Mouse (Mus musculus): Measurements from ENCODE around the gene Ddx23. TPM values are rescaled to one million over a fixed set of nuclear protein-coding genes. Genes with fewer than 3 reads are reported as not detected.

The Ddx23 gene
- total RNA-seq, 1 experiment from 2014 or later: 108 TPM

DNA sequence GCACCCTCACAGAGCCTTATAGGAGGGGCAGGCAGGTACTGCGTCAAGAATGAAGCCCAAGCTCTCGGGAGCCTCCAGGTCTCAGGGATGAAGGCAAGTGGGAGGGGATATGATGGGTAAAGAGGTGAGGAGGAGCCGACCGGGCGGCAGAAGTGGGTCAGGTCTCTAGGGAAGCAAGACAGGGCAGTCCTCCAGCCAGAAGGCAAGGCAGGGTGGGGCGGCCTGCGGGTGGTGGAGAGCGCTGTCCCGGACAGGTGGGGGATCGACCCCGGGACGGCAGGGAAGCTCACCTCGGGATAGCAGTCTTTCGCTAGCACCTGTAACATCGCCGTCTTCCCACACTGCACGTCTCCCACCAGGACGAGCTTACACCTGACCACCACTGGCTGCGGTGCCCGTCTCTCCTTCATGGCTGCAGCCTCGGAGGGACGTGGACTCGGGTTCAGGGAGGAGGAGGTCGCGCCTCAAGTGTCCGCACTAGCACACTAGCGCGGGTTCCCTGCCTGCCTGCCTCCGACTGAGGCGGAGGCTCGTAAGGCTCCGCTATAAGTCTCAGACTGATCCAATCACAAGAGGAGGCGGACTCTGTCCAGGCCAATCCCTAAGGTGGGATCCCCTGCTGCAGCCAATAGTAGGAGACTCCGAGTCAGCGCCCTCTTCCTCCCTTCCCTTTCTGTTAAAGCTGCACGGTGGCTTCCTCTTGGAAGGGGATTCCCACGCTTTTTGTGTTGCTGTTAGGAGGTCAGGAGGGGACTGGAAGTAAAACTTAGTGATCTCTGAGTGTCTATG lies 14.4 kb upstream of the Ddx23 start, which contains the start of gene Rnd1:
Gene Rnd1 (minus strand): TSS at position 522 of the 789 bp plus-strand sequence.
- ATAC-seq (replicated peaks in 1 of 2; ENCODE audit: insufficient read depth in 1 of 2, low FRiP score in 2 of 2, low TSS enrichment in 1 of 2, low read depth in 1 of 2, poor library complexity in 2 of 2, severe bottlenecking in 2 of 2): peak; percentile 94 to 96

DNA sequence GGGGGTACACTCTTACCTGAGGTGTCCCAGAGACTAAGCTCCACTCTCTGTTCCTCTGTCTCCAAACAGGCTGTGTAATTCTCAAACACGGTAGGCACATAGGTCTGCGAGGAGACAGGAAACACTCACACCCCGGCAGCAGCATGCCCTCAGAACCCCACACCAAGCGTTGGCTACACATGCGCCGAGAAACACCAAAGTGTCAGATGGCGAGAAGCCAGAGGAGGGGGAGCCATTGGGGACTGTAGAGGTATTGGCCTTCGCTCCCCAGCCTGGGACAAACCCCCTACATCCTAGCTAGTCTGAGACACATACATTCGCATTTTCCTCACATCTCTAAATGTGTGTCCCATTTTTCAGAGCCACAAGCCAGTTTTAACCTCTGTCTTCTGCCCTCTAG lies 13.8 kb upstream of the Ddx23 start:
- no peak for ATAC-seq (replicated peaks in 1 of 2; ENCODE audit: insufficient read depth in 1 of 2, low FRiP score in 2 of 2, low TSS enrichment in 1 of 2, low read depth in 1 of 2, poor library complexity in 2 of 2, severe bottlenecking in 2 of 2)

DNA sequence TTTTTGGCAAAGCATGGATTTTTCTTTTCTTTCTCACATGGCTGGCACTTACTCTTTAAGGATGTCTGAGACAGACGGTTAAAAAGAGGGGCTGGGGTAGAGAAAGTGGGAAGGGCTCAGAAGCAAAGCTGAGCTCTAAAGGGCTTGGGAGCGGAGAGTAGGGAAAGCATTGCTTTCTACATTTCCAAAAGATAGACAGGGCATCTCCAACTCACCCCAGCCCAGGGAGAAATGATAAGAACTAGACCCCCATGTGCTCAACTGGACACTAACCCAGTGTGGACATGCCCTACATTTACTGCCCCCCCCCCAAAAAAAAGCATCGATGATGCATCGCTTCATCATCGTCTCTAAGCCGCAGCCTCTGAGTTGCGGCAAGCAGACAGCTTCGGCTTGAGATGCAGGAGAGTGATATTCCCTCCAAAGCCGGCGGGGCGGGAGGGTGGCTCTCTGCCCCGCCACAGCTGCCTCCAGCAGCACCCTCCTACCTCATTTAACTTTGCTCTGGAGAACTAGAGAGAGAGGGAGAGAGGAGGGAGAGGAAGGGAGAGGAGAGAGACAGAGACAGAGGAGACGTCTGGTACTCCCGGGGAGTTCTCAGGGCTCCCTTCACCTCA lies 13.0 kb upstream of the Ddx23 start:
- no peak for ATAC-seq (replicated peaks in 1 of 2; ENCODE audit: insufficient read depth in 1 of 2, low FRiP score in 2 of 2, low TSS enrichment in 1 of 2, low read depth in 1 of 2, poor library complexity in 2 of 2, severe bottlenecking in 2 of 2)

DNA sequence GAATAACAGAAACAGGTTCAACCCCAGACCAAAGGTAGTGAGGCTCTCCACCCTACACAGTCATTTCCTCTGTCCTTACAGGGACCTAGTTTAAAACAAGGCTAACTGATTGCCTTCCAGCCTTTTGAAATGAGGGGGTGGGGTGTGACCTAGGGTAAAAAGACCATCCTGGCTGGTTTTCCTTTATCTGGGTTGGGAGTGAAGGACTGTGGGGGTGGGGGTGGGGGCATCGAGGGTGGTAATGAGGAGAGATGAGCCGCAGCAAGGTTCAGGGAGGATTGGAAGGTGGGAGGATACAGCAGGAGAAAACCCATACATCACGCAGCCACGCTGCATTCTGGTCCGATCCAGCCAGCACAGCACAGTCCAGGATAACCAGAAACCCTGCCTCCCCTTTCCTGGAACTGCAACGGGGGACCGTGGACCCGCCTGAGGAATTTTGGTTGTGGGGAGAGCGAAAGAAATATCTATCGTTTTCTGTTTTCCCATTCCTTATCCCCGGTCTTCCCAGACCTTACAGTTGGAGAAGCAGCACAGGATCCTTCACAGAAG lies 12.4 kb upstream of the Ddx23 start:
- no peak for ATAC-seq (replicated peaks in 1 of 2; ENCODE audit: insufficient read depth in 1 of 2, low FRiP score in 2 of 2, low TSS enrichment in 1 of 2, low read depth in 1 of 2, poor library complexity in 2 of 2, severe bottlenecking in 2 of 2)

DNA sequence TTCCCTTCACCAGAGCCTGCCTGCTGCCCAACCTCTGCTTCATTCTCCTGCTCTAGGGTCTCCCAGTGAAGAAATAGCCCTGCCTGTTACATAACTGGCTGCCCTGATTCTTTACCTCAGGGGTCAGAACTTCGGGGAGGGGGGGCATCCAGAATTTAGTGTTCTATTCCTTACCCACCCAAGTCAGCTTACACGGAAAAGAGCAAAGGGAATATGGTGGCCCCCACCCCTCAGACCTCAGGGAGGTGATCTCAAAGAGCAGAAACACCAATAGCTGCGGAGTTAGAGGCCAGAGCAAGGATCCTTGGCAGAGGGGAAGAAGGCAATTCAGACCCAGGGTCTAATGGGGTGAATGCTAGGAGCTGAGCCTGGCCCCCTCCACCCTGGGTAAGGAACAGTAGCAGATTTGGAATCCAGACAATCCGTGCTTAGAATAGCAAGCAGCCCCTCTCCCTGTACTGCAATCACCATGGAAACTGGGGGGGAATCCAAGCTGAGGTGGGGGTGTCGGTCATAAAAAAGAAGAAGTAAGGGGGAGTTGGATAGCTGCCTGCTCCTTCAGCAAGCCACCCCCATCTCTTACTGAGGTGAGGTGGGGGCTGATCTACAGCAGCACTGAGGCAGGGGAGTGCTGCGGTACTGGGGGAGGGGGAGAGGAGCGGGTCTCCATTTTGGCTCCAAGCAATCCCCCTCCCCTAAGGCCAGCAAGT lies 11.7 kb upstream of the Ddx23 start:
- no peak for ATAC-seq (replicated peaks in 1 of 2; ENCODE audit: insufficient read depth in 1 of 2, low FRiP score in 2 of 2, low TSS enrichment in 1 of 2, low read depth in 1 of 2, poor library complexity in 2 of 2, severe bottlenecking in 2 of 2)

DNA sequence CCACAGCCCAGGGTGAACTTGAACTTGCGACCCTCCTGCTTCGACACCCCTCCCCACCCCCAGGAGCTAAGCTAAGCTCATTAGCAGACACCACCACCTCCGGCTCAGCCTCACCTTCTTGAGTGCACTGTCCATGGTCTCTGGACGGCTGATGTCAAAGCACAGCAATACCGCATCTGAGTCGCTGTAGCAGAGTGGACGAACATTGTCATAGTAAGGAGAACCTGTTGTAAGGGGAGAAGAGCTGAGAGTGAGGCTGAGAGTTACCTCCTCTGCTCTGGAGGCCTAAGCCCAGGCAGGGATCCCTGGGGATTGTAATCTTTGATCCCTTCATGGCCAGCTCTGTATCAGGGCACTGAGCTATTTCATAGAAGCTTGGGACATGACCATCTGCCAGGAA lies 11.0 kb upstream of the Ddx23 start:
- no peak for ATAC-seq (replicated peaks in 1 of 2; ENCODE audit: insufficient read depth in 1 of 2, low FRiP score in 2 of 2, low TSS enrichment in 1 of 2, low read depth in 1 of 2, poor library complexity in 2 of 2, severe bottlenecking in 2 of 2)

DNA sequence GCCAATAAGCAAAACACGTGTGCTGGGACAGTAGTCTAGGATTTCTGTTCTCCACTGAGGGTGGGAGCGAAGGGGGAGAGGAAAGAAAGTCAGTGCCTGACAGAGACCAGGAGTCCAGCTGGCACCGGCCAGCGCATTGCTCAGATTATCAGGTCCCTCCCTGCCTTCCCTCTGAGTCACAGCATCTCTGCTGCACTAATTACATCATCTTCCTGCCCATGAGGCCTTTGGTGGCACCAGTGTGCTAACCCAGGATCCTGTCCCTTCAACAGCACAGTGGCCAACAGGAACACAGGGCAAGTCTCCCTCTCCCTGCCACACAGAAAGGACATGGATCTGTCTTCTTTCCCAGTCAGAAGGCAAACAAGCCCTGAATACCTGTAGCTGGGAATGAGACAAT lies 9.9 kb upstream of the Ddx23 start:
- no peak for ATAC-seq (replicated peaks in 1 of 2; ENCODE audit: insufficient read depth in 1 of 2, low FRiP score in 2 of 2, low TSS enrichment in 1 of 2, low read depth in 1 of 2, poor library complexity in 2 of 2, severe bottlenecking in 2 of 2)

DNA sequence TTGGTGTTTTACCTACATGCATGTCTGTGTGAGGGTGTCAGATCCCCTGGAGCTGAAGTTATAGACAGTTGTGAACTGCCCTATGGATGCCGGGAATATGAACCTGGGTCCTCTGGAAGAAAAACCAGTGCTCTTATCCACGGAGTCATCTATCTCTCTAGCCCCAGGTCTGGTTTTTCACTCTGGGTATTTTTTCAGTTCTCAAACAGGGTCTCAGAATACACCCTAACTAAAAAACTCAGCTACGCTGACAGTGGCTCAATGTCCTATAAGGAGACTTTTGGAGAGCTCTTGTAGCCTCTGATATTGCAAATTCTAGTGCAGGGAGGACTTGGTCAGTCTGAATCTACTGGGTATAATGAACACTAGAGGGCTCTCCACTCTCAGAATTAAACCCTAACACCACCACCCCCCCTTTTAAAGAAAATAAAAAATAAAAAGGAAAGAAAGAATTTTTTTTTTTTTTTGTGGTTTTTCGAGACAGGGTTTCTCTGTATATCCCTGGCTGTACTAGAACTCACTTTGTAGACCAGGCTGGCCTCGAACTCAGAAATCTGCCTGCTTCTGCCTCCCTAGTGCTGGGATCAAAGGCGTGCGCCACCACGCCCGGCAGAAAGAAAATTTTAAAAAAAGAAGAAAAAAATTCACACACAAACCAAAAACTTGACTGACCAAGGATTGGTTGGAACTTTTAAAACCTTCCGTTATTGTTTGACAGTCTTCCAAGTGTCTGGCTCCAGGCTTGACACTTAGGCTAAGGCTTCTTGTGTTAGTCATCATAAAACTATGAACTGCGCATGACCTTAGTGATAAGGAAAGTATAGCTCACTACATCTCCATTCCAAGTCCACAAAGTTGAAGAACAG lies 1.6 kb upstream of the Ddx23 start:
- 0 out of 4 replicates have a peak, but pooled peaks of 1 of the 2 experiments have one; percentile 24 for ATAC-seq (replicated peaks in 1 of 2; ENCODE audit: insufficient read depth in 1 of 2, low FRiP score in 2 of 2, low TSS enrichment in 1 of 2, low read depth in 1 of 2, poor library complexity in 2 of 2, severe bottlenecking in 2 of 2)

DNA sequence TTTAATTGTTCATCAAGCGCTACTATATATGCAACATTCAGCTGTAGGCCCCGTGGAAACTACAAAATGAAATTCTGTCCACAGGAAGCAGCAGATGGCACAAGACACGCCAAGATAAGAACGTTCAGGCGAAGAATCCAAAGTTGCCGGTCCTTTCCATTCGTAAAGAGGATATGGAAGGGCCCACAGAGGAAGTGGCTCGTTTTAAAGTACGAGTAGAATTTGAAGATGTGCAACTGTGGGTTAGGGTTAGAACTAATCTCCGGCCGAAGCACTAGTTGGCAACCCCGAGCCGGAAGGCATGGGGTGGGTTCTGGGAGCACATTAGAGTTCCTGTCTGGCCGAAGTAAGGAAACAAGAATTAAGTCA lies 512 bp downstream of the Ddx23 start:
- peak; percentile 31 to 52 for ATAC-seq (replicated peaks in 1 of 2; ENCODE audit: insufficient read depth in 1 of 2, low FRiP score in 2 of 2, low TSS enrichment in 1 of 2, low read depth in 1 of 2, poor library complexity in 2 of 2, severe bottlenecking in 2 of 2)

DNA sequence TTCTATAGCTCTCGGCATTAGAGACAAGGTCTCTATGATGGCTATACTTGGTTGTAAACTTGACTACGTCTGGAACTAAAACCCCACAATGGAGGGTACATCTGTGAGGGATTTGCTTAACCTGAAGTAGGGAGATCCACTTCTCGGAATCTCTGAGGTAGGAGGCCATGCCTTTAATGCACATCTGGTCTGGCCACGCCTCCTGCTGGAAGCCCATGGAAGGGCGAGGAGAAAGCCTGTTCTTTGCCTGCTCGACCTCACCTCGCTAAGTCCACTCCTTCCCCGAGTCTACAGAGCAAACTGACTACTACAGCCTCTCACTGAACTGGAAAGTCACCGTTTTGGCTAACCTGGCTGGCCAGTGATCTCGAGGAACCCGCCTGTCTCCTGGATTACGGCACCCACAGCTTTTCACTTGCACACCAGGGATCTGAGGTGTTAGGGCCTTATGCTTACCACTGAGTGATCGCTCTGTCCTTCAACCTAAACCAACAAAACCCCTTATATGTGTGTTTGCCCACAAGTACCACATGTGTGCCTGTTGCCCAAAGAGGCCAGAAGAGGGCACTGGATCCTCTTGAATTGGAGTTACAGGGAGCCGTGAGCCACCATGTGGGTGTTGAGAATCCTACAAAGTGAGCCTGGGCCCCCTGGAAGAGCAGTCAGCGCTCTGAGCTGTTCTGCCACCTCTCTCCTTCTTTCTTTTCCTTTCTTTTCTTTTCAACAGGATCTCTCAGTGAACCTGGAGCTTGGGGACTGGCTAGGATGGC lies 5.5 kb downstream of the Ddx23 start:
- ATAC-seq (replicated peaks in 1 of 2; ENCODE audit: insufficient read depth in 1 of 2, low FRiP score in 2 of 2, low TSS enrichment in 1 of 2, low read depth in 1 of 2, poor library complexity in 2 of 2, severe bottlenecking in 2 of 2): no peak

DNA sequence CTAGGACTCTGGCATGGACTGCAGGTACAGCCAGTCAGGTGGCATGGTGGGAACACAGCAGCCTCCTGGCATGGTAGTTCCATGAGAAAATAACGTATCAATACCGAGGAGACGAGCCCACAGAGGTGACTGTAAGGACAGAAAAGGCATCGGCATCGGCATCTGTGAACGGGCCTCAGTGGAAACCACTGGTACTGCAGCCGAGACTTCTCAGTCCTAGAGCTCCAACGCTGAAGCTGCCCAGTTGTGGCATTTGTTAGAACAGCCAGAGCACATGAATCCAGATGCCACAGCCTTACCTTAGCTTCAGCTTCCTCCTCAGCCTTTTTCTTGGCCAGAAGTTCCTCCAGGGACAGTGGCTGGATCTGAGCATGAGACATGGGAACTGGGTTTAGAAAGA lies 10.5 kb downstream of the Ddx23 start:
- no peak for ATAC-seq (replicated peaks in 1 of 2; ENCODE audit: insufficient read depth in 1 of 2, low FRiP score in 2 of 2, low TSS enrichment in 1 of 2, low read depth in 1 of 2, poor library complexity in 2 of 2, severe bottlenecking in 2 of 2)

DNA sequence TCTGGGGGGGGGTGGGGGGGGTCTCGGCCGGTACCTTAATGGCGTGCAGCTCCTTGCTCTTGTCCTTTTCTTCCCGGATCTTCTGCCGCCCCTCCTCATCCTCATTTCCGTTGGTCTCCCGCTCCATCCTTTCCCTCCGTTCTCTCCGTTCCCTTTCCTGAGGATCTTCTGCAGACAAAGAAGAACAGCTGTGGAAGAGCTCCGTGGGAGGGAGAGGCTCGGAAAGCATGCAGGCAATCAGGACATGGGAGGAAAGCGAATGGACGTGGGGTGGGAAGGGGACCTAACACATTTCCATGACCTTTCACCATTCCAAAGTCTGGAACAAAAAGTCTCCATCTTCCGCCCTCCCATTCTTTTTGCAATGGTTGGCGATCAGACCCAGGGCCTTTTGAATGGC lies 11.3 kb downstream of the Ddx23 start:
- no peak for ATAC-seq (replicated peaks in 1 of 2; ENCODE audit: insufficient read depth in 1 of 2, low FRiP score in 2 of 2, low TSS enrichment in 1 of 2, low read depth in 1 of 2, poor library complexity in 2 of 2, severe bottlenecking in 2 of 2)

DNA sequence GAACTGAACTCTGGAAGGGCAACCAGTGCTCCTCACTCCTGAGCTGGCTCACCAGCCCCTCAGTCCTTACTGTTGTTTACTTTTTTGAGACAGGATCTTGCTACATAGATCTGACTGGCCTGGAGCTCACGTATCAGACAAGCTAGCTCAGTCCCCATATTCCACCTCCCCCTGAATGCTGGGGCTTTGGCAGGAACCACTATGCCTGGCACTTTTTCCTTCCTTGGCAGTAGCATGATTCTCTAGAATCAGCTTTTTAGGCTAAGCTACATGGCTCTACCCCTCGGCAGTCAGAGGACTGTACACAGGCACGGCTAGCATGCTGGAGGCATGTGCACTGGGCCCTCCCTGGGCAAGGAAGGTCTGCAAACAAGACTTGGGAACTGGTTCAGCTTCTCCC lies 14.6 kb downstream of the Ddx23 start:
- no peak for ATAC-seq (replicated peaks in 1 of 2; ENCODE audit: insufficient read depth in 1 of 2, low FRiP score in 2 of 2, low TSS enrichment in 1 of 2, low read depth in 1 of 2, poor library complexity in 2 of 2, severe bottlenecking in 2 of 2)

DNA sequence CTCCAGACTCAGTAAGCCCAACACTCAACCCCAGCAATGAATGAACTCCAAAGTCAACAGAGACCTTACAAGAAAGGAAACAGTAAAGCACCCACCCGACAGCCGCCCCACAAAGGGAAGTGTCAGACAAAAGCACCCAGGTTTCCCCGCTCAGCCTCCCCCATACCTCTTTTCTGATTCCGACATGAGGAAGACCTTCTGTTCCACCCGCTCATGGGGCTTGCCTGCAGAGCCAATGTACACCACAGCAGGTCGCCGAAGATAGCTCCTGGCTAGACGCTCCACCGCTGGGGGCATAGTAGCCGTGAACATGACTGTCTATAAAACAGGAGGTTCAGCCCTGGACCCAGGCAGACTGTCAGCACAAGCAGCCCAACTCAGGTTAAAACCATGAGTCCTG lies 15.4 kb downstream of the Ddx23 start:
- no peak for ATAC-seq (replicated peaks in 1 of 2; ENCODE audit: insufficient read depth in 1 of 2, low FRiP score in 2 of 2, low TSS enrichment in 1 of 2, low read depth in 1 of 2, poor library complexity in 2 of 2, severe bottlenecking in 2 of 2)

DNA sequence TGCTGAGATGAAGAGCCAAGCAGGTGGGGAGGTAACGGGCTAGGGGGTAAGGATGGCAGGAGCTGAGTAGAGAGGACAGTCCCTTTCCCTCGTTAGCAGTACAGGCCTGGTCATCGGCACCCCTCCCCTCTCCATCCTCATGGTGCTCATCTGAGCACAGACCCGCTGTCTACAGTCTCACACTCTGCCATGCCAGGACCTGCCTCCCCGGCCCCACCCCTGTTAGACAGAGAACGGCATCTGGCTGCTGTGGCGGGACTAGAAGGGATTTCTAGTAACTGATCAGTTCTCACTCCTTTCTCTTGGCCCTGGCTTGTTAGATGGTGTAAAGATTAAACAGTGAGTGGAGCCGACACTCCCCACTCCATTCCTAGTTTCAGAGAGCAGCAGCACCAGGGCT lies 16.0 kb downstream of the Ddx23 start:
- ATAC-seq (replicated peaks in 1 of 2; ENCODE audit: insufficient read depth in 1 of 2, low FRiP score in 2 of 2, low TSS enrichment in 1 of 2, low read depth in 1 of 2, poor library complexity in 2 of 2, severe bottlenecking in 2 of 2): no peak

DNA sequence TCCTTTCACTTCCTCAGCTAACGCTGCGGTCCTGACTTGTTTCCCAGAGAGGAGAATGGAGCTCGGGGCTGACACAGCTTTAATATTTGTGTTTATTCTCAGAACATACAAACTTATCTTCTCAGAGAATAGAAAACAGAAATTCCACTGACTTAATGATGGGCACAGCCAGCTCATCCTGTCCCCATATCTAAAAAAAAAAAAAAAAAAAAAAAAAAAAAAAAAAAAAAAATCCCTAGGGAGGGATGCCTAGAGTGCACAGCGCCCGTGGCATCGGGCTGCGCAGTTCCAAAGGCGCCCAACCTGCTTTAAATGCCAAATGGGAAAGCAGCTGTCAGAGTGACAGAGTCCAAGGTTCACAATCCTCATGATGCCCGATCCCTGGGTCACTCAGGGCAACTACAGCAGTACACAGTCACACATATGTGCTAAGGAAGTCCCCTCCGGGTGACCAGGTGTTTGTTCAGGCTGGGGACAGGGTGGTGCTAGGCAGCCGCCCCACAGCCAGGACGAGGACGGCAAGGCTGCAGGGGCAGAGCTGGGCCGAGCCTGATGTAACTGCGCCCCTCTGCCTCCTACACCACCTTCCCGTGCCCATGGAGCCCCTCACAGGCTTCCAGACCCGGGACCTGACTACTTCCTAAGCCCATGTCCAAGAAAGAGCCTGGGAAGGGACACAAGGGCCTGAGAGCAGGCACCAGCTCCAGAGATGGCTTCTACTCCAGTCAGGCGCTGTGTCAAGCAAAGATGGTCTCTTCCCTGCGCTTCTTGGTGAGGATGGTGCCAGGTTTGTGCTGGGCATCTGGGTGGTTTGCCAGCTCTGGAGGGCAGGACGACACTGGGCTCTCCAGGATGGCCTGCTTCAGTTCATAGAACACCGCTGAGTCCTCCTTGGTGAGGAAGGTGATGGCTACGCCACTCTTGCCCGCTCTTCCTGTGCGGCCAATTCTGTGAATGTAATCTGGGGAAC lies 17.4 kb downstream of the Ddx23 start:
- no peak for ATAC-seq (replicated peaks in 1 of 2; ENCODE audit: insufficient read depth in 1 of 2, low FRiP score in 2 of 2, low TSS enrichment in 1 of 2, low read depth in 1 of 2, poor library complexity in 2 of 2, severe bottlenecking in 2 of 2)
